Mouse (Mus musculus) thymus, postnatal 36 days (tissue): ENCODE data around the gene Rbms3.

ENCODE experiments used
- DNase-seq, 2 experiments: peaks; one replicate each; pipeline ENCODE4 v3.0.0; 2022; ENCODE audit warnings: mixed read lengths in 2 of 2

Gene Rbms3

DNA sequence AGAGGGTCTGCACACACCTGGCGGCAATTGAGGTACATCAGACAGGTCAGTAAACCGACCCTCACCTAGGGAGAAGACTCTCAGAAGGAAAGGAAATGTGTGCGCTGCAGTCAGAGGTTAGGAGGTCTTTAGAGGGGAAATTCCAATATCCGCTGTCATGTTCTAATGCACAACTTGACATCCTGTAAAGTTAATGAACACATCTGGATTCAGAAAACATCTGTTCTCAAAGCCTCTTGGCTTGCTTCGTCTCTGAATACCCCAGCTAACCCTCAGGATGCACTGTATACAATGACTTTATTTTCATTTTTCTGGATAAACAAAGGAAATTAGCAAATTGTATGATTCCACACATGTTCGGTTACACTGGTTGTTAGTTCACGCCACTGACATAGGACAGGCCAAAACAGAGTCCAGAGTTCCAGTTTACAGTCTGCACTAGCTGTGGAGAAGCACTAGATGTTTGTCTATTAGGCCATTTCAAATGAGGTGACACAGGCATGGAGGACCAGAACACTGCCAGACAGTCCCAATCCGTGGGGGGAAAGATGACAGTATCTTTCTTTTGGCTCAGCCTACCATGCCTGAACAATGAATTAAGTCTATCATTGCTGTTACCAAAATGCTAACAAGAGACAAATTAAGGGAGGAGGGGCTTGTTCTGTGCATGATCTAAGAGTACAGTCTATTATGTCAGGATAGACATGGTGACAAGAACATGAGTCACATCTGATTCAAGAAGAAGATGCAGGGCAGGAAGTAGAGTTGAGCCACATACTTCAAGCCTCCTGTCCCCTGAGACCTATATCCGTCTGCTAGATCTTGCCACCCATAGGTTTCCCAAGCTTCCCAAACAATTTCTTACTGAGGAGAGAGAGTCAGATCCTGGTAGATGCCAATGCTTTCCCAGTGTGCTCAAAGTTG is 538.2 kb downstream of the Rbms3 start:
- DNase-seq = no peak

DNA sequence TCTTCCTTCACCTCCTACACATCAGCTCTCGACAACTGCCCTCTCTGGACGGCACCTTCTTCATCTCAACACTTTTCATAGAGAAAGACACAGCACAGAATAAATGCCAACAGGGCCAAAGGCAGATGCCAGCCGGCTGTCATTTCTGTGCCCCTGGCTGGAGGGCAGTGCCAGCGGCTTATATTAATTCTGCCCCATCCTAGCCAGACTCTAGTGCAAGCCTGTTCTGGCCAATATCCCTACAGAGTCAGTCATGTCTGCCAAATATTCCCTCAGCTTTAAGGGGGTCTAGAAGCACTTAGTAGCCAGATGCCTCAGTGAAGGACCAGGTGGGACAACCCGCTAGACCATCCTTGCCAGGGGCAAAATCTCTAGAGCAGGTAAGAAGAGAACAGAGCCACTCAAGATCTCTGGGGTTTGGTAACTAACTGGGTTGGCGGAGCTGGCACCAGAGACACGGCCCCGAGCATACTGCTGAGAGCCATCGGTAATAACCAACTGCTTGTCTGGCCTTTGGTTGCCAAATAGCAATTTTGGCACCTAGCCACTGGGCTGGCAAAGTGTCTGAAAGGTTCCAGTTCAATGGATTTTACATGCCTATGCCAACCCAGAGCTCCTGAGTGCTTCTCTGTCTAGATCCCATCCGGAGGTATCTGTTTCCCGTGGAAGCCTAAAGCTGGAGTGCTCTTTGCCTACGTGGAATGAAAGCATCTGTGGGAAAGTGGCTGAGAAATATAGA is 540.1 kb downstream of the Rbms3 start:
- no peak for DNase-seq

DNA sequence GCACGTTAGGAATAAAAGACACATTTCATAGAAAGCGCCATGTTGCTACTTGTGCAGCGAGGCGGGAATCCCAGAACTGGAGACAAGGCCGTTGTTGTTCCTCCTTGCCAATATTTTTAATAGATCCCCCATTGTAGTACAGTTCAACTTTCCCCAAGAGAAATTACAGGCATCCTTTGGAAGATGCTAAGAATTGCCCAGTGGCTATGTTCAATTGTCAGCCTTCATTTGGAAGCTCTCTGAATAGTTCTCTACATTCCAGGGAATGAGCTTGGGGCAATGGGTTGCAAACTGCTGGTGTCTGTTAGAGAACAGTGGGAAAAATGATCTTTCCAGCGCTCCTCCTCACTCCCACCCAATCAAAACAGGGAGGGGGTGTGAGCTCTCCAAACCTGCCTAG is 541.4 kb downstream of the Rbms3 start:
- DNase-seq = no peak

DNA sequence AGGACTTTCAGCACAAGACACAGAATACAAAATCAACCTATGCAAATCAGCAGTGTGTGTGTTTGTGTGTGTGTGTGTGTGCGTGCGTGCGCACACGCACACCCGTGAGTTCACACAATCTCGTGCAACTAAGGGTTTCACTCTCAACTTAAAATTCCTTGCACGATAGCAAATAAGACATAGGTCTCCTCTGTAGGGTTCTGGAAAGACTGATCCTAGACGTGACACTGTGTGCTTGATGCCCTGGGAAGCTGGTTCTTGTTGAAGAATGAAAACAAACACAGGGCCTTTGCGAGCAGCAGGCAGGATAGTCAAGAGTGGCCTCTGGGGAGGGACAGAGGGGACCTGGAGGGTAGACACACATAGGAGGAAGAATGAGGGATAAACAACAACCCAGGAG is 544.0 kb downstream of the Rbms3 start:
- DNase-seq = no peak

DNA sequence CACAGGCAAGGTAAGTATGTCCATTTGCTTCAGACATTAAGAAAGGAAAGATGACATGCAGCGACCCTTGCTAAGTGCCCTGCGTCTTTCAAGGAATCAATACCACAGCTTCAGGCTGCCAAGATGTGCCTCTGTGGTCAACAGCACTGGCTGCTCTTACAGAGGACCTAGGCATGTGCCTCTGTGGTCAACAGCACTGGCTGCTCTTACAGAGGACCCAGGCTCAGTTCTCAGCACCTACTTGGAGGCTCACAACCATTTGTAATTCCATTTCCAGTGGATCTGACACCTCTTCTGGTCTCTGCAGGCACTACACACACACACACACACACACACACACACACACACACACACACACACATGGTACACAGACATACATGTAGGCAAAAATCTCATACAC is 545.2 kb downstream of the Rbms3 start:
- DNase-seq = no peak

DNA sequence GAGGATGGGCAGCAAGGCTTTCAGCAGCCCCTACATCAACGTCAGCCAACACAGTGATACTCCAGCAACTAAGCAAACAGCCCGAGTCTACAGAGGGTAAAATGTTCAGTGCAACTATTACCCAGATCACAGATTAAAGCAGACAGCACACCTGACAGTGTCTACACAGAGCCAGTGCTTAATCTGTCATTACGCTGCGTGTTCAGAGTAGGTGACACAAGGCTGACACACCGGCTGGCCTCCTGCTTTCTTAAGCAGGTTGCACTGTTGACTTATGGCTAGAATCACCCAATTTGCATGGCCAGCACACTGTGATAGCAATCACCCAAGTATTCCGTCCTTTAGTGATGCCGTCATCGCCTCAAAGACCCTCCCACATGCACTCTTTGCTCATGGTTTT is 550.2 kb downstream of the Rbms3 start:
- no peak for DNase-seq

DNA sequence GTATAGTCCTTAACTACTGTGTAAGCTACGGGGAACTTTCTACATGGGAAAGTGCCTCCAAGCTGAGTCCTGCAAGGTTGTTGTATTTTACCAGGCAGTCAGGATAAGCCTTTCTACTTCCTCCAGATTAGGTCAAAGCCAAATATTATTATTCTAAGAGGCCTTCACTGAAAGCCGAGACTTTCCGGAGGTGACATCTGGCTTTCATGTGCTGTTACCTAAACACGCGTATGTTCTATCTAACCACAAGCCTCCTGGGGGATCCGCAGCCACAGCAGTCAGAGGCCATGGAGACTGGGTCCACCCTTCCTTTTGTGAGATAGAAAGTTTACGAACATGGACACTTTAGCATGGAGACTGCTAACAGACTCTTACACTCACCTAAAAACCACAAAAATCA is 552.2 kb downstream of the Rbms3 start:
- DNase-seq = no peak

DNA sequence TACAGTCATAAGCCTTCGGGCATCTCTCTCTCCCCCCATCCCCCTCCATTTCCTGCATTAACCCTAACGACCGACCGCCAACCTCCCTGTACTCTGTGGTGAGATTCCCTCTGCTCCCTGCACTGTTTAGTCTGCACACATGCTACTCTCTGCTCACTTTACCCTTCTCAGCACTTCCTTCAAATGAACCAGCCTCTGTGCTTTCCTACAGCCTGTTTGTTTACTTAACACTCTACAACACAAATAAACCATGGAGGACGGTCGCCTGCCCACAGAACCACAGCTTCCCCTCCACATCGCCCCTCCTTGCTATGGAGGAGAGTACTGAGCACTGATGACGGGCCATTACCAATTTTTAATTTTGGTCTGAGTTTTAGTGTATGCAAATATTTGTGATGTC is 552.9 kb downstream of the Rbms3 start:
- no peak for DNase-seq

DNA sequence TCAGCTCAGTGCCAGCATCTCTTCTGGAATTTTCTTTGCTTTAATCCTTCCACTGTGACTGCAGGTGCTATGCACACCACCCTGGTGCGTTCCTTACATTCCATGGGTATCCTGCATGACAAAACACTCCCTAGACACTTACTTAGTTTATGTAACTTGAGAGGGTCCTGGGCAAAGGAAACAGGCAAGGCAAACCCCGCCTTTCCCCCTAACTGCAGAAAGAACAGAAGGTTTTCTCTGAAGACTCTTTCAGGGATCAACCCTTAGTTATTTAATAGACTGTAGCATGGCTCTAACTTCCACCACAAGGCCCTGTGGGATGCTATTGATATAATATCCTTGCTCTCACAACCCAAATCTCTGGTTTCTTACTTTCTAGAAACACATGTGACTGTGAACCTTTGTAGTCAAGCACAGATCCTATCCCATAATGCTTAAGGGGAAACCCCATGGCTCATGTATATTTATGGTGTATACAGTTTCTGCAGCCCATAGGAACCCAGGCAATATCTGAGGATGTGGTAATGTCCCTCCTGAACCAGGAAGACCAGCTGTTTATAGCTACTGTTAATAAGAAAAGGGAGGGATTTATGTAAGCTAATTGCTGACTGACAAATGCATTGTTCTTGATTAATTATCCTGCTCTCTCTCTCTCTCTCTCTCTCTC is 557.1 kb downstream of the Rbms3 start:
- DNase-seq = no peak

DNA sequence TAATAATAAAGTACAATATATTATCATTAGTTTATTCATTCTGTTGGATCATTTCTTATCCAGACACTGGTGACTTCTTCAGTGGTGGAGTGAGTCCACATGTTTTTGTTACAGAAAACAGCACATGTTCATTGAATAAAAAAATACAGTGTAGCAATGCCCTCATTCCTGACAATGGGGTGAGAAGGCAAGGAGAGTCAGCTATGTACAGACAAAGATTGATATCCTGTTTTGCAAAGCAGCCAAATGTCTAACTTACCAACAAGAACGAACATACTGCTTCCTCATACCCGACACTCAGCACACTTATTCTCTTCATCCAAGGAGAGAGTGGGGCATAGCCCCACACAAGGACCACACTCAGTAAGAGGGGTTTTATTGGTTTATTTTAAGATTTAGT is 559.1 kb downstream of the Rbms3 start:
- DNase-seq = no peak

DNA sequence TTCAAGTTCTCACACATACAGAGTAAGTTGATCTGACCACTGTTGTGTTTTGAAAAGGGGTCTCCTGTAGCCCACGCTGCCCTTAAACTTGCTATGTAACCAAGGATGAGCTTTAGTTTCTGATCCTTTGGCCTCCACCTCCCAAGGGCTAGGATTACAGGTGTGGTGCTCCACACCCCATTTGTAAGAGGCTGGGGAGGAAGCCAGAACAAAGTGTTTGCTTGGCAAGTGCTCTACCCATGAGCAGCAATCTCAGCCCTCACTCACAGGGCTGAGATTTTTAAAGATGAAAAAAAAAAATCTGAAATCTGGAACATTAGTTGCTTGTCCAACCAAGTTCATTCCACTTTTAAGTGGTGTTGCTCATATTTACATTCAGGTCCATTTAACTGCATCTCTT is 560.5 kb downstream of the Rbms3 start:
- no peak for DNase-seq

DNA sequence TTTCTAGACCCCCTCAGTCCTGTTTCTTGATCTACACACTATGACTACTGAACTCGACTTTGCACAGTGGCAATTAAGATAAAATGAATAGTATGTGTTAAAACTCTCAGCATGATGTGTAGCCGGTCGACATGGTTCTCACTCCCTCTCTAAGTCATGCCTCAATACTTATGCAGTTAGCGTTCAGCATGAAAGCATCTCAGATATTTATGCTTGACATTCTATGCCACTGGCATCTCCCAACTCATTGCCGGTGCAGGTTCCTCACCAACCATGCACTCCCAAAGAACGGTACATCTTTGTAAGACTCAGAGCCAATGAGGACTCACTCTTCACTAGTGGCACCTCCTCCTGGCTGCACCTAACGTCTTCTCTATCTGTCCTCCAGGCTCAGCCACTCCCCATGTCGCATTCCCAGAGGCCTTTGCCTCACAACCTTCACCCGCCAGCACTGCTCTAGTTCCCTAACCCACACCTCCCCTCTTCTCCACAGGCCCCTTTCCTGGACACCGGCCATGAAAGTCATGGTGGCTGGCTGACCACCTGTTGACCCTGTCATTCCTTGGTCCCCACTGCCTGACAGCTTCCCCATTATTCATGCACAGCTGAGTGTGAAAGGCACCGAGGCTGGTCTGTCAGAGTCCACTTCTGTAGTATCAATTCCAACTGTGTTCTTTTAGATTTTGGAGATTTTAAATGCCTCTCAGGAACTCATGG is 561.9 kb downstream of the Rbms3 start:
- DNase-seq = no peak

DNA sequence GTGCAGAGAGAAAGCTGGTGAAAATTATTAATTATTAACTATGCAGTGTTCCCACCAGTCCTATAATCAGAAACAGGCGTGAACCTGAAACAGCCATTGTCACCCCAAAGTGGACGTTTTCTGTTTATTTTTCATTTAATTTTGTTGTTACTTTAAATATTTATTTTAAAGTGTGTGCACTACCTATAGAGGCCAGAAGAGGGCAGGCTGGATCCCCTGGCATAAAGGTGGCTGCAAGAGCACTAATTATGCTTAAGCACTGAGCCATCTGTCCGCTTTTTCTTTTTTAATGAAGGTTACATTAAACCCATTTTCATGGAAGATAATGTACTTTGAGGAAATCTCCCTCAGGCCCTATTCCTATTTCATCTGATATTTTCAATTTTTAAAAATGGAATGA is 563.2 kb downstream of the Rbms3 start:
- no peak for DNase-seq

DNA sequence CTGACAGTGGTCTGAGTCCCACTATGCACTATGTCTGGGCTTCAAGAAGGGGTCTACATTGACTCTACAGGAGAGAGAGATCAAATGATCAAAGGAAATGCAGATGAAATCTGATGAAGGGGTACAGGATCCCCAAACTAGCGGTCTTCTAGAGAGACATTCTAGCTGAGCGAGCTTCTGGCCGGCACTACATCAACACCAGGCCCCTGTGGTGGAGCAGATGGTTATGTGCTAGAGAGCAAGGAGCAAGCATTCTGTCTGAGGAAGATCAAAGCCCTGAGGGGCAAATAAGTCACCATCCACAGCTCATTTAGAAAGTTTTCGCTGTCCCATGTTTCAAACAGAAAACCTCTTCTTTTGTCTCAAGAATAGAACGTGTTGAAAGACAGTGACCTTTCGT is 564.1 kb downstream of the Rbms3 start:
- DNase-seq = no peak

DNA sequence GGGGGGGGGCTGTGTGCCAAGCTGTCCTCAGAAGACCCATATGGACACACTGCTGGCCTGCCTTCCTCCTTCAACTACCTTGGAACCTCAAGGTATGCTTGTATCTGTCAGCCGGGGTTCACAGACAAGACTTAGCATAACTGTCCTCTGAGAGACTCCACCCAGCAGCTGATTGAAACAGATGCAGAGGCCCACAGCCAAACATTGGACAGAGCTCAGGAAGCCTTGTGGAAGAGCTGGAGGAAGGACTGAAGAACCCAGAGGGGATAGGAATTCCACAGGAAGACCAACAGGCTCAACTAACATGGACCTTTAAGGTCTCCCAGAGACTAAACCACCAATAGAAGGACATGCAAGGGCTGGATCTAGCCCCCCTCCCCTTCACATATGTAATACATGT is 570.1 kb downstream of the Rbms3 start:
- DNase-seq = no peak

DNA sequence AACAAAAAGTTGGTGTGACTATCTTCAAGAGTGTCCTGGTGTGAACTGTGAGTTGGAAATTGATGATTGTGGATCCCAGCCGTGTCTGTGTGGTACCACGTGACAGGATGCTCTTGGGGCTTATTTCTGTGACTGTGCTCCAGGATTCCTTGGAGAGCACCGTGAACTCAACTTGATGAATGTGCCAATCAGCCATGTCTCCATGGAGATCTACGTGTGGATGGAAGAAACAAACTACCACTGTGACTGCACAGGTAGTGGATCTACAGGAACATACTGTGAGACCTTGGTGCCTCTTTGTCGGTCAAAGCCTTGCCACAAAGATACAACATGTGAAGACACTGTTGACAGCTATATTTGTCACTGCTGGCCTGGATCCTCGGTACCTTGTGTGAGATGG is 570.6 kb downstream of the Rbms3 start:
- no peak for DNase-seq

DNA sequence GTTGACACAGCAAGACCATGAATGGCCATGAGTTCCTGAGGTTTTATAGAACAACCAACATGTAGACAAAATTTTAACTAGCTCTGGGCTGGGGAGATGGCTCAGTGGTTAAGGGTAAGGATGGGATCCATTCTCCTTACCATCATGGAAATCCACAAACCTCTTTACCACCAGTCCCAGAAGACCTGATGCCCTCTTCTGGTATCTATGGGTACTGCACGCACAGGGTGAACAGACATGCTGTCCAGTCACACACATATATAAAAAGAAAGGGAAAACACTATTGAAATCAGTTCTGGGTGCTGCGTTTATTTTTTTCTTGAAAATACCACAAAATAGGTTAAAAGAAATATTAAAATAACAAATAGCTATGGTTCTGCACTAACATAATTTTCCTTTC is 577.8 kb downstream of the Rbms3 start:
- DNase-seq = no peak

DNA sequence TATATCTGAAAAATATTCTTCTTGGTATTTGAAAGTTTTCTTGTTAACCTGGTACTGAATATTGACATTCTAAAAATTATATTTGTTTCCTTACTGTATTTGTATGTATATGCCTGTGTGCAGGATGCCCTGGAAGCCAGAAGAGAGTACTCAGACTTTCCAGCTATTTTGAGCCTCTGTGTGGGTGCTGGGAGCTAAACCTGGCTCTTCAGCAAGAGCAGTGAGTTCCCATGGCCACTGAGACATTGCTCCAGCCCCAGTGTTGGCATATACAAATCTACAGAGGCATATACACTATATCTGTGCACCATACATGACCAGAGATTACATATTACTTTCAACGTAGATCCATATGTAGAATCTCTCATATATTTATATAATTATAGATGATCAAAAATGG is 581.1 kb downstream of the Rbms3 start:
- DNase-seq = no peak

DNA sequence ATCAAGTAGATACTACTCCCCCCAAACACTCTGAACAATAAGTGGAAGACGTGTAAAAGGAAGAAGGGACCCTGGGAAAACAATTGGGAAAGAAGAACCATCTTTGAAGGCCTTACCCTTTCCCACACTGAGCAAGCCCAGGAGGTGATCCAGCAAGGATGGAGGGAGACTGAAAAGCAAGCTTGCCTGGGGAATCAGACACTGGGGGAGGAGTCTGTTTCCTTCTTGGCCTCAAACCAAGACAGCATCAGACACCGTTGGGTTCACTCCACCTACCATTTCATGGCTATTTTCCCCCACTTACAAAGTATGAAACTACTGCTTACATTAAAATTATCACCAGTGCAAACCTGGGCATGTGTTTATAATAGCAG is 587.7 kb downstream of the Rbms3 start:
- DNase-seq = no peak

DNA sequence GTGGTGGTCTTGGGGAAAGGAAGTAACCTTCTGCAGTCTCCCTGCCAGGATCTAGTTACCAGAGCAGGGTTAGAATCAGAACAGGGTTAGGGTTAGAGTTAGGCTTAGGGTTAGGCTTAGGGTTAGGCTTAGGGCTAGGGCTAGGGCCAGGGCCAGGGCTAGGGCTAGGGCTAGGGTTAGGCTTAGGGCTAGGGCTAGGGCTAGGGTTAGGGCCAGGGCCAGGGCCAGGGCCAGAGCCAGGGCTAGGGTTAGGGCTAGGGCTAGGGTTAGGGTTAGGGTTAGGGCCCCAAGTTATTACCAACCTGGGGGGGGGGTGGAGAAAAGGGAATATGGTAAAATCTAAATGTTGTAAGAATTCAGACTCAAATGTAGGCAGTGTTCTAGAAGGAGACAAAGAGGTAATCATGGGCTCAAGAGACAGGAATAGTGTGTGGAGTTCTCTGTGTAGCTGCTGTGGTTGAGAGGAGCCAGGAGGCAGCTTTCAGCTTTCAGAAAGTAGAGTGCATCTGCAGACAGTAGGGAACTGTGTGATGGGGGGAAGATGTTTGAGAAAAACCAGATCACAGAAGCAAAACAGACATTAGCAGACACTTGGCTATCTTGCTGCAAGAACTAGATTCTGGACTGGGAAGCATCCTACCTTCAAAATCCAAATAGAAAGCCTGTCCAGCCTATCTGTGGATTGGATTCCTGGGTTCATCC is 588.3 kb downstream of the Rbms3 start:
- no peak for DNase-seq

DNA sequence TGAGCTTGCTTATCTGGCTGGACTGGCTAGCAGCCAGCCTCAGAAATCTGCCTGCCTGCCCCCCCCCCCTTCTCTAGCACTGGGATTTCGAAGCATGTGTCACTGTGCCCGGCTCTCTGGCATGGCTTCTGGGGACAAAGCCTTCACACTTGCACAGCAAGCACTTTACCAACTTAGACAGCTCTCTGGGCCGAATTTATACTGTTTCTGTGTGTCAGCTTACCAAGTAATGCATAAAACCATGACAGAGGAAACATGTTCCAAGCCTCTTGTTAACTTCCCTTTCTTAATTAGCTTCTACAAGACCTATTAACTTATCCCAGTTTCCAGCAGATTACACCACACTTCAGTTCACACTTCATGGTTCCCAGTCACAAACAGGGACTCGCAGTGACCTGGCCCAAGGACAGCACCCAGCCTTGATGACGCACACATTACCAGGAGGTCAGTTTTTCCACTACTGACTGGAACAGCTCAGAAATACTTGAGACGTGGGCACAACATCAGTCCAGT is 589.7 kb downstream of the Rbms3 start:
- no peak for DNase-seq

DNA sequence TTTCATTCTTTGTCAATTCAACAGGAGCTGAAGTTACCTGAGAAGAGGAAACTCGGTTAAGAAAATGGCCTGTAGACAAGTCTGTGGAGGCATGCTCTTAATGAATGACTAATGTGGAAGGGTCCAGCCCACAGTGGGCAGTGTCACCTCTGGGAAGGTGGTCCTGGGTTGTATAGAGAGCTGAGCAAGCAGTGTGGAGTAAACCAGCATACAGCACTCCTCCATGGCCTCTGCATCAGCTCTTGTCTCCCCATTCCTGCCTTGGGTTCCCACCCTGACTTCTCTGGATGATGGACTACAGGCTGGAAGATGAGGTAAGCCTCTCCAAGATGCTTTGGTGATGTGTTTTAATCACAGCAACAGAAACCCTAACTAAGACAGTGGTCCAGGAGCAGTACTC is 597.0 kb downstream of the Rbms3 start:
- no peak for DNase-seq
